In genomic region chr19:10585112-10585511, GRCm38 (mm10) we compare ENCODE assay signal across 1 mouse cellular context.
A peak's percentile ranks its signal among the peaks of the same experiment; 100 is the strongest.
TF ChIP-seq lines count a peak whose summit lies in the region.

No protein-coding gene starts in this region.

TF ChIP-seq in CH12.LX, 34 proteins besides CTCF, POLR2A, EP300 and RAD21 (continued from another document):
- TF ChIP-seq JUND (conservative IDR thresholded peaks at IDR 0.05; ENCODE audit: low read depth, low read length): no peak
- no peak for TF ChIP-seq ZKSCAN1 (IDR thresholded peaks at IDR 0.05; ENCODE audit: borderline replicate concordance, low read depth, low read length)
- no peak for TF ChIP-seq UBTF (IDR thresholded peaks at IDR 0.05; ENCODE audit: low read depth, low read length)
- 0 out of 2 replicates have a peak, but pooled peaks have one; percentile 22 for TF ChIP-seq MAX (IDR thresholded peaks at IDR 0.05; ENCODE audit: low read length)
- TF ChIP-seq TBP (conservative IDR thresholded peaks at IDR 0.05; ENCODE audit: low read depth, low read length): no peak
- TF ChIP-seq MYC (IDR thresholded peaks at IDR 0.05; ENCODE audit: low read depth, low read length): no peak; the same call in 1 of the 2 replicates
- 0 out of 2 replicates have a peak, but pooled peaks have one; percentile 51 for TF ChIP-seq MAFK (IDR thresholded peaks at IDR 0.05; ENCODE audit: insufficient replicate concordance, low read length)
- TF ChIP-seq CHD2 (IDR thresholded peaks at IDR 0.05; ENCODE audit: low read length): no peak
- no peak for TF ChIP-seq POLR2AphosphoS2 (IDR thresholded peaks at IDR 0.05; ENCODE audit: low read depth, low read length)
- TF ChIP-seq NELFE (IDR thresholded peaks at IDR 0.05; ENCODE audit: low read depth, low read length): no peak
- TF ChIP-seq PAX5 (IDR thresholded peaks at IDR 0.05; ENCODE audit: low read length): no peak
- TF ChIP-seq MEF2A (IDR thresholded peaks at IDR 0.05; ENCODE audit: borderline replicate concordance, low read depth, low read length): peak; percentile 70
- TF ChIP-seq HCFC1 (IDR thresholded peaks at IDR 0.05; ENCODE audit: low read depth, low read length): no peak
- no peak for TF ChIP-seq NRF1 (IDR thresholded peaks at IDR 0.05; ENCODE audit: low read depth, low read length)
- TF ChIP-seq USF2 (conservative IDR thresholded peaks at IDR 0.05; ENCODE audit: low read depth, low read length): no peak
- TF ChIP-seq SIN3A (IDR thresholded peaks at IDR 0.05; ENCODE audit: low read length): peak; percentile 65
- no peak for TF ChIP-seq E2F4 (IDR thresholded peaks at IDR 0.05; ENCODE audit: insufficient replicate concordance, low read depth, low read length)
- no peak; the same call in 1 of the 2 replicates for TF ChIP-seq MXI1 (IDR thresholded peaks at IDR 0.05; ENCODE audit: low read depth, low read length)
- TF ChIP-seq KAT2A (IDR thresholded peaks at IDR 0.05; ENCODE audit: insufficient replicate concordance, low read length): no peak
- peak; percentile 83 for TF ChIP-seq BHLHE40 (IDR thresholded peaks at IDR 0.05; ENCODE audit: low read depth, low read length)
- TF ChIP-seq ETS1 (conservative IDR thresholded peaks at IDR 0.05; ENCODE audit: low read depth, low read length): peak; percentile 76
- no peak for TF ChIP-seq JUN (IDR thresholded peaks at IDR 0.05; ENCODE audit: insufficient read depth, low read depth, low read length)
- TF ChIP-seq RCOR1 (conservative IDR thresholded peaks at IDR 0.05; ENCODE audit: low read depth, low read length): peak; percentile 56; the same call in 1 of the 2 replicates
- no peak for TF ChIP-seq ZNF384 (IDR thresholded peaks at IDR 0.05; ENCODE audit: low read depth, low read length)
- no peak for TF ChIP-seq USF1 (IDR thresholded peaks at IDR 0.05; ENCODE audit: low read depth, low read length)
- no peak for TF ChIP-seq ELF1 (IDR thresholded peaks at IDR 0.05; ENCODE audit: low read depth, low read length)
- TF ChIP-seq CHD1 (IDR thresholded peaks at IDR 0.05; ENCODE audit: low read depth, low read length): no peak
- no peak for TF ChIP-seq ZC3H11A (IDR thresholded peaks at IDR 0.05; ENCODE audit: low read depth, low read length)
- TF ChIP-seq GABPA (IDR thresholded peaks at IDR 0.05; ENCODE audit: insufficient replicate concordance, low read depth, low read length): no peak
TF ChIP-seq in CH12.LX: peak in this region for 9.
